Mouse (Mus musculus) G1E (cell line): Measurements from ENCODE around the gene Smim7. TPM values are rescaled to one million over a fixed set of nuclear protein-coding genes. Genes with fewer than 3 reads are reported as not detected.
A peak's percentile ranks its signal among the peaks of the same experiment; 100 is the strongest.

Experiments used
- ATAC-seq: 2 replicates; pipeline ENCODE4 v1.8.0; 2016; ENCODE audit warnings: mild to moderate bottlenecking; ENCODE audit not compliant: insufficient number of reproducible peaks, poor library complexity, low FRiP score, severe bottlenecking; ENCODE audit errors: extremely low read depth
- DNase-seq: peaks from one replicate; pipeline ENCODE4 v3.0.0; 2012; ENCODE audit warnings: low spot score
- H3K27me3 ChIP-seq: 2 replicates; pipeline ENCODE4 v1.6.1; 2012; ENCODE audit warnings: mild to moderate bottlenecking, low read length, inconsistent platforms; ENCODE audit not compliant: insufficient read depth
- H3K36me3 ChIP-seq: replicated peaks from 2 replicates; pipeline ENCODE3; 2012; ENCODE audit warnings: mild to moderate bottlenecking, inconsistent platforms
- H3K4me1 ChIP-seq: 2 replicates; pipeline ENCODE4 v1.6.1; 2012; ENCODE audit warnings: low read depth, low read length, inconsistent platforms, mixed read lengths; ENCODE audit not compliant: insufficient read depth
- H3K4me3 ChIP-seq: 2 replicates; pipeline ENCODE4 v1.5.1; 2012; ENCODE audit warnings: low read depth, mild to moderate bottlenecking, inconsistent platforms, low read length, moderate library complexity, mixed read lengths
- H3K9me3 ChIP-seq: replicated peaks from 2 replicates; pipeline ENCODE4 v1.6.1; 2012; ENCODE audit warnings: inconsistent platforms
- CTCF ChIP-seq: IDR thresholded peaks from 2 replicates; pipeline ENCODE4 v1.5.1; 2012; ENCODE audit warnings: low read depth, low read length, inconsistent platforms, mixed read lengths
- GATA1 ChIP-seq: IDR thresholded peaks from 2 replicates; pipeline ENCODE4 v1.6.1; 2012; ENCODE audit warnings: borderline replicate concordance, low read length, inconsistent platforms, mixed read lengths
- GATA2 ChIP-seq: IDR thresholded peaks from 2 replicates; pipeline ENCODE4 v1.6.1; 2012; ENCODE audit warnings: low read depth, low read length, inconsistent platforms, borderline replicate concordance
- POLR2AphosphoS5 ChIP-seq: IDR thresholded peaks from 2 replicates; pipeline ENCODE4 v1.6.1; 2012; ENCODE audit warnings: low read depth, low read length, inconsistent platforms; ENCODE audit not compliant: insufficient replicate concordance
- TAL1 ChIP-seq: conservative IDR thresholded peaks from 2 replicates; pipeline ENCODE4 v1.6.1; 2012; ENCODE audit warnings: low read depth, low read length, inconsistent platforms, mixed read lengths
- polyA plus RNA-seq: library from polyadenylated mRNA; stranded (reverse); fragments of >175 nt; gene quantifications from 2 replicates; pipeline ENCODE4 v1.2.3, GENCODE M21; 2012
- total RNA-seq, 2 experiments: library from RNA; stranded (forward) in 1 of 2; stranded (reverse) in 1 of 2; fragments of 200-1000 nt in 1 of 2; fragments of >200 nt in 1 of 2; fragmentation: Nextera tagmentation in 1 of 2; gene quantifications; 2 replicates each; pipeline ENCODE4 v1.2.3; 2014 to 2017

Smim7 gene
- total and polyA plus RNA-seq, 3 experiments = 14.3 to 36.6 (median 30.6) TPM

DNA sequence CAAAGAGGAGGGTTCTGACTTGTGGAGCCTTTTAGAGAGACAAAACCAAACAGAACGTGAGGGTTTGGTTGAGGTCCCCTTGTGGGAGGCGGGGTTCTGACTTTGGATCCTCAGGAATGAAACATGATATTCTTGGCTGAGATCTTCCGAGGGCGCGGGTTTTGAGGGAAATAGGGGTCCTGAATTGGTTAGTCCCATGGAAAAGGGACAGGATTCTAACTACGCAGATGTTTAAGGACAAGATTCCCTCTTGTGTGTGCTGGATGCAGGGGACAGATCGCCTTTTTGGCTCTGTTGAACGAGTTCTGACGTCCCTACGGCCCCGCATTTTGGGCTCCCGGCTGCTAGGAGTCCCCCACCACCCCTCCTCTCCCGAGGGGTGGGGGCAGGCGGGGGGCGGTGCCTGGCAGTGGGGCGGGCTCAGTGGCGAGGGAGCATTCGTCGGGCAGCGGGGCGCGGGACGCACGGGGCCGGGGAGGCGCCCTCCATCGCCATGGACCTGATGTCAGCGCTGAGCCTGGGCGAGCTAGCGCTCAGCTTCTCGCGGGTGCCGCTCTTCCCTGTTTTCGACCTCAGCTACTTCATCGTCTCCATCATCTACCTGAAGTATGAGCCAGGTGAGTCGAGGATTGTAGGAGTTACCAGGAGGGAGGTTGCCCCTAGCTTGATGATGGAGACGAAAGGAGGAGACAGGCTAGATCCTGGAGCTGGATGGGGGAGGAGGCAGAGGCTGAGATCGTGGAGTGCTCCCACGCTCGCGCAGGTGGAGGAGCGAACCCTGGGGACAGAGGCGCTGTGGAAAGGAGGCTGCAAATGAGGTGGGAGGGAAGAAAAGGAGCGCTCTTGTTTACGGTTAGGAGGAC is 954 bp upstream of the Smim7 start, which contains the start of gene Tmem38a:
Gene Tmem38a, plus strand, starts transcription at position 445 of the 863 bp plus-strand sequence.
- H3K4me3 ChIP-seq = peak within 1 kb of the TSS; percentile 76
- no peaks in the 10 kb centered on the region for H3K27me3 ChIP-seq
- H3K9me3 ChIP-seq = no peaks in the 10 kb centered on the region
- ATAC-seq = peak; percentile 31
- DNase-seq = peak; percentile 82
- no peak for TF ChIP-seq GATA1
- no peak for TF ChIP-seq GATA2
- TF ChIP-seq POLR2AphosphoS5 = no peak
- no peak for TF ChIP-seq TAL1
- TF ChIP-seq CTCF = no peak
- H3K4me1 ChIP-seq = peaks cover 39% of the 10 kb centered on the region
- H3K36me3 ChIP-seq = peaks cover 32% of the 10 kb centered on the region

DNA sequence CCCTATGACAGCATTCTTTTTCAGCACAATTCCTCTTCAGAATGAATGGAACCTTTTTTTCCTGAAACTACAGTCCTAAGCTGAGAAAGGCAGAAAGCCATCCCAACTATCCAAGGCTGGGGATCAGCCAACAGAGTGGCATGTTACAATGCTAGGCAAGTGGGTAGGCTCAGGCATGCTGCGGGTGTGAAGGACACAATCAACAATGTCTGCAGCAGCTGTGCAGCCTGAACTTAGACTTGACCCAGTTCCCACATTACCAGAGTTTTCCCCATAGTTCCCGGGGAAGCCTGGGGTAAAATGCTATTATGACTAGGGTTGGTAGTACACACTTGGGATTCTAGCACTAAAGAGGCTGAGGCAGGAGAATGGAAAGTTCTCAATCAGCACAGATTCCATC is 4.9 kb downstream of the Smim7 start:
- Histone ChIP-seq H3K4me3 (no peak overlapping the region), H3K36me3 (peaks cover 89% of the 10 kb centered on the region), H3K4me1 (peaks cover 22% of the 10 kb centered on the region), H3K9me3 (no peaks in the 10 kb centered on the region), H3K27me3 (no peaks in the 10 kb centered on the region)
- TF ChIP-seq GATA2 (no peak), POLR2AphosphoS5 (no peak), CTCF (no peak), TAL1 (no peak), GATA1 (no peak)
- no peak for ATAC-seq
- no peak for DNase-seq

DNA sequence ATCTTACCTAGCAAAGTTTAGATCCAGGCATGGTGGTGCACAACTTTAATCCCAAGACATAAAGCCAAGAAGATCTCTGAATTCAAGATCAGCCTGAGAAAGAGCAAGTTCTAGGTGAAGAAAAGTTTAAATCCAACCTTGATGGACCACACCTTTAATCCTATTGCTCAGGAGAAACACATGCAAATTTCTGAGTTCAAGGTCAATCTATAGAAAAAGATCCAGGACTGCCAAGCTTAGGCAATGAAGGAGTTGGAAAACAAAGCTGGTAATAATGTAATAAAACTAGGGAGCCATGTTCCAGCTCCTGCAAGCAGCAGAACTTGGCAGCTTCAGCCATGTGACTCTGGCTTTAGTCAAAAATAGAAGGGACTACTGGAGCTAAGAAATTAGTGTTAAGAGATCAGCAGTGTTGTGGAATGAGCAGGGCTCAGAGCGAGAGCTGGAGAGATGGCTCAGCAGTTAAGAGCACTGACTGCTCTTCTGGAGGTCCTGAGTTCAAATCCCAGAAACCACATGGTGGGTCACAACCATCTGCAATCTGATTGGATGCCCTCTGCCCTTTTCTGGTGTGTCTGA is 9.7 kb downstream of the Smim7 start:
- H3K4me1 ChIP-seq = peaks cover 2% of the 10 kb centered on the region; the same call in 1 of the 2 replicates
- TF ChIP-seq TAL1 (no peak), CTCF (no peak), POLR2AphosphoS5 (no peak)
- H3K9me3 ChIP-seq = no peaks in the 10 kb centered on the region
- H3K27me3 ChIP-seq = no peaks in the 10 kb centered on the region
- peaks cover 74% of the 10 kb centered on the region for H3K36me3 ChIP-seq
- no peak for ATAC-seq
- DNase-seq = no peak
- H3K4me3 ChIP-seq = no peak overlapping the region

DNA sequence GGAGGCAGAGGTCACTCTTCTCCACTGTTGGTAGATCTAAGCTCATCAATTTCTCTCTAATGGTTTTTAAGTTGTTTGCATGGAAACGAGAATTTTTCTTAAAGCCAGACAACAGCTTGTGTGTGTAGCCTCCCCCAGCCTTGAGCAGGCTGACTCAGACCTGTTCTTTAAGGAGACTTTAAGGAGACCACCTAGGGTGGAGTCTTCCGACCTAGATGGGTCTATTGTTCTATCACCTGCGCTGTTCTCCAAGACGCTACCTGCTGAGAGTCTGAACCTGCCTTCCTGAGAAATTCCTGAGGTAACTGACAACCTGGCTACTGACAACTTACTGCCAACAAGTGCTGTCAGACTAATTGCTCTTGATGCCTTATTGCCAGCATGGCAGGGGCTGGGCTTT is 15.1 kb downstream of the Smim7 start:
- peaks cover 2% of the 10 kb centered on the region for H3K4me1 ChIP-seq
- peaks cover 61% of the 10 kb centered on the region for H3K36me3 ChIP-seq
- ATAC-seq = no peak
- no peak for DNase-seq
- H3K27me3 ChIP-seq = no peaks in the 10 kb centered on the region
- TF ChIP-seq CTCF (no peak), GATA2 (no peak), TAL1 (no peak), GATA1 (no peak), POLR2AphosphoS5 (no peak)
- no peak overlapping the region for H3K4me3 ChIP-seq
- no peaks in the 10 kb centered on the region for H3K9me3 ChIP-seq

DNA sequence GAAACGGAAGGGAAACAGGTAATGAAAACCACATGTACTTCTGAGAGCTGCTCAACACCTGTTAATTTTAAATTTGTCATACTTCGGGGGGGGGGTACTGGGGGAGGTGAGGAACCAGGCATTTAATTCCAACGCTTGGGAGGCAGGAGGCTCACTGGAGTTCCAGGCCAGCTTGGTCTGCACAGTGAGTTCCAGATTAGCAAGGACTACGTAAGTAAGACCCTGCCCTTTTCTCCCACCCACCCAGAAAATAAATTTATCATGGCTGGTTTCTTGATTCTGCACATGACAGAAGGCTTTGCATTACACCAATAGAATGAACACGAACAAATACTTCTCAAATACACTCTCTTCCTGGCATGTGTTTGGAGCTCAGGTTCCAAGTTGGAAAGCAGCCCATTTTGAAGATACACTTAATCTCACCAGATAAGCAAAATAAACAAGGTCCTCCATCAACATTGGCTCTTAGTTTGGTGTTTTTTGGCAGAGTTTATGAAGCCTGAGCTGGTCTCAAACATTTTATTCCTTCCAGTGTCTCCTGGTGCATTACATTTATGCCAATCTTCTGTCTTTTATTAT is 21.5 kb downstream of the Smim7 start:
- ATAC-seq (no peak), DNase-seq (no peak)
- Histone ChIP-seq H3K9me3 (no peaks in the 10 kb centered on the region), H3K27me3 (no peaks in the 10 kb centered on the region), H3K36me3 (peaks cover 53% of the 10 kb centered on the region), H3K4me1 (peaks cover 38% of the 10 kb centered on the region), H3K4me3 (peak overlapping the region; percentile 96)
- TF ChIP-seq TAL1 (no peak), CTCF (no peak), GATA2 (no peak), GATA1 (no peak), POLR2AphosphoS5 (no peak)

DNA sequence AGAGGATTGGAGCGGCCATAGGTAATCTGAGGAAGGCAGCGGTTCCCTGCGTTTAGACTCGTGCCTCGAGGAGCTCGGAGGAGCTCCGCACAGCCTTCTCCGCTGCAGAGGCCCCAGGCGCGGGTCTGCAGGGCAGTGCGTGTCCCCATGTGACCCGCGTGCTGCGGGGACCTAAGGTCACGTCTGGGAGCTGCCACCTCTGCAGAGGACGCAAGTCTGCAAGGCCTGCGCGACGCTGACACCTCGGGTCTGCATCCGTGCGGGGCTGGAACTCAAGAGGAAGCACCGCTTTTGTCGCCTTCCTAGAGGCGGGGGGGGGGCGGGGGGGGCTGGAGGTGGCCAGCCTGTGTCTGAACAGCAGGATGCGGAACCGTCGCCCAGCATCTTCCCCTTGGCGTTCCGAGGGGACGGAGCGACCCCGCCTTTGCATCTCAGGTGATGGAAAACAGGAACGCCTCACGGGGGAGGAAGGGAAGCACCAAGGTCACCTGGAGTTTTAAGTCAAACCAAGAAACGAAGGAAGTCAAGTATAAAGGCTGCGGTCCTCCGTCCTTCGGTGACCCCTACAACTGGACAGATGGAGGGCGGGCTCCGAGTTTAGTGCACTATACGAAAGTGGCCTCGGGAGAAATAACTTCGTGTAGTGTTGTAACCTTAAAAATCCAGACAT is 22.1 kb downstream of the Smim7 start:
- TF ChIP-seq CTCF = no peak
- no peak for TF ChIP-seq GATA1
- no peak for TF ChIP-seq TAL1
- no peak for TF ChIP-seq GATA2
- no peak for TF ChIP-seq POLR2AphosphoS5
- Histone ChIP-seq H3K36me3 (peaks cover 54% of the 10 kb centered on the region), H3K4me1 (peaks cover 42% of the 10 kb centered on the region), H3K4me3 (peak overlapping the region; percentile 96), H3K27me3 (no peaks in the 10 kb centered on the region), H3K9me3 (no peaks in the 10 kb centered on the region)
- no peak for ATAC-seq
- DNase-seq = peak; percentile 61
